Mouse (Mus musculus): ENCODE results near the gene Slc13a2.

- TF ChIP-seq POLR2A (IDR thresholded peaks at IDR 0.05; ENCODE audit: extremely low read depth, insufficient read depth, low read length) (no peak), CTCF (IDR thresholded peaks at IDR 0.05; ENCODE audit: extremely low read depth, insufficient read depth, low read length) (no peak)
Observed at GRCm38 (mm10) chr11:78420263-78420889, 1.6 kb downstream of the Slc13a2 start.

Data from cortical plate, adult 2 months (tissue).